Mouse (Mus musculus) erythroblast, embryonic 14.5 days (primary cell): ENCODE measurements at regions not wholly inside any gene's neighbourhood (a gene's known extent, or its start where the extent isn't known, plus 50 kb on each side); places are given as distances from the start of the nearest gene placed in this dataset.

ENCODE experiments used
- GATA1 ChIP-seq: IDR thresholded peaks from 2 replicates; pipeline ENCODE4 v1.6.1; 2012; ENCODE audit warnings: low read length, inconsistent platforms, mixed read lengths
- TAL1 ChIP-seq: IDR thresholded peaks from 3 replicates; pipeline ENCODE4 v1.6.1; 2012; ENCODE audit warnings: low read length, inconsistent platforms, mixed read lengths

GRCm38 (mm10) chr9:112950056-112950455, 714.3 kb upstream of the Arpp21 start:
- no peak for TF ChIP-seq GATA1
- no peak for TF ChIP-seq TAL1
